Mouse (Mus musculus): Measurements from ENCODE around the gene Cdh22.

DNA sequence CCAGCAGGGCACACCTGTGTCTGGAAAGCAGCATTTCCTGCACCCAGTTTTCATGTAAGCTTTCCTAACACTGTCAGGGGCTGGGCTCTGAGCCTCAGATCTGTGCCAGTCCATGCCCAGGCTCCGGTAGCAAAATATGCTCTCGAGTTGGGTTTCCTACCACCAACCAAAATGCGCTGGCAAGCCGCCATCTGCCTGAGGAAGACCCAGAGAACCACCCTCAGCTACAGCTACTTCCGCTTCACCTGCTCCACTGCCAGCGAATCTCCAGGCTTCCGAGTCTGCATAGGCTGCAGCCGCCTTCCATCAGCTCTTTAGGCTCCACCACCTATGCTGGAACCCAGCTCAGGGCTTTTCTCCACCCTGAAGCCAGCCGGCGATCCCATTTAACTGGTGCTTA is 55.4 kb downstream of the Cdh22 start:
- TF ChIP-seq CTCF (IDR thresholded peaks at IDR 0.05; ENCODE audit: borderline replicate concordance, extremely low read depth, insufficient read depth, insufficient read length), result no peak
- no peak for TF ChIP-seq POLR2A (IDR thresholded peaks at IDR 0.05; ENCODE audit: borderline replicate concordance, extremely low read depth, insufficient read depth, insufficient read length, poor library complexity, severe bottlenecking)

Measured in brain, embryonic 14.5 days (tissue).